Mouse (Mus musculus) spleen, embryonic (tissue): ENCODE results near the gene Cst11.
"Not testable (repeated sequence)": the region's sequence is repeated elsewhere in the genome, so short reads cannot be mapped to it uniquely, and the experiment has no call there.

Experiments used
- CTCF ChIA-PET: fragments of 350-600 bp; sonication (Branson Sonifier 250); formaldehyde crosslinking; loops from one replicate; lab custom pipeline; 2022; lab: Charles Lee

The Cst11 gene

GRCm38 (mm10) chr2:148771397-148771796 lies at the start of gene Cst11:
Gene Cst11, minus strand, starts transcription at chr2:148771497.
- CTCF ChIA-PET, result not testable (repeated sequence)

- CTCF ChIA-PET, result no interaction called here
These were observed 48.6 kb upstream of the Cst11 start, which contains the start of gene Cst13 for GRCm38 (mm10) chr2:148819909-148820308. Gene Cst13, plus strand, starts transcription at chr2:148820081.

- CTCF ChIA-PET, result no interaction called here
These were observed 35.4 kb upstream of the Cst11 start for GRCm38 (mm10) chr2:148806696-148807095.

- CTCF ChIA-PET, result no interaction called here
These were observed 30.2 kb upstream of the Cst11 start for GRCm38 (mm10) chr2:148801491-148801921.

DNA sequence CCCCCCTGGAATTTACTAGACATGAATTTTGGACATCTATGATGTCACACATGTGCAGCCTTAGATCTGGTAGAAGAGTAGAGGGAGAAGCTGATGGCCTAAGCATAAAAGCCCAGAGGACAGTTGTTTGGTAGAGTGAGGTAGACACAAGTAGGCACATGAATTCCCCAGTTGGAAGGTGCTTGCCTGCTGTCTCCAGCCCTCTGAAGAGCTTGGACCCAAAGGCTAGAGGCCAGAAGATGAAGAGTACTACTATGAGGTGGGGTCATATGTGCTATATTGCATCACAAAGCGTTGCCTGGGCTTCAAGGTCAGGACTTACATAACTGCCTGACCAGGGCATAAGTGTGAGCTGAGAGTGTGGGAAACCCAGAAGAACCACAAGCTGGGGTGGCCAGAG lies 27.2 kb upstream of the Cst11 start, which contains the start of gene Cst8:
TSS of gene Cst8 (plus strand) at position 301 of the 400 bp plus-strand sequence.
- CTCF ChIA-PET, result no interaction called here

GRCm38 (mm10) chr2:148789142-148789541 lies 17.8 kb upstream of the Cst11 start, which contains the start of gene Cst12:
Gene Cst12, plus strand, starts transcription at chr2:148789361.
- CTCF ChIA-PET, result no interaction called here

DNA sequence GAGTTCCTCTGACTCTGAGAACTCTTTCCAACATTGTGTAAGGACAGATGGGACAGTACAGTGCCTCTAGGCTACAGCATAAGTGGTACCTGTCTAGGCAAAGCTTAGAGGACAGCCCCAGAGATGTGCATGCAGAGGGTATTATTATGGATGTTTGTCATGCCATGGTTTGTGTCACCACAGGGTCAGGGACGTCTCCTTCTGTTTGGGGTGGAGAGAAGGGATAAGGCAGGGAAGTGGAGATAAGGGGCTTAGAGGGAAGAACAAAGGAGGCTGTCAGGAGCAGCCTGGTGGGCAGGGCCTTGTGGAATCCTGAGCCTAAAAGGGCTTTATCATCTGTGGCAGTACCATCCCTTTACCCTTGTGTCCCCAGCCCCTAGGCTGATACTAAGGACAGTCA lies 10.4 kb upstream of the Cst11 start, which contains the start of gene 8030411F24Rik:
TSS of gene 8030411F24Rik (plus strand) at position 301 of the 400 bp plus-strand sequence.
- CTCF ChIA-PET, result no interaction called here

GRCm38 (mm10) chr2:148763648-148764388 lies 7.5 kb downstream of the Cst11 start:
- CTCF ChIA-PET, result no interaction called here

GRCm38 (mm10) chr2:148754310-148754846 lies 16.9 kb downstream of the Cst11 start:
- CTCF ChIA-PET, result no interaction called here

GRCm38 (mm10) chr2:148751893-148752813 lies 19.1 kb downstream of the Cst11 start:
- CTCF ChIA-PET, result interaction anchor here (1.1 kb wide), 1 partner anchor 99 kb away, joined by 5 read pairs; no protein-coding TSS in a partner anchor

DNA sequence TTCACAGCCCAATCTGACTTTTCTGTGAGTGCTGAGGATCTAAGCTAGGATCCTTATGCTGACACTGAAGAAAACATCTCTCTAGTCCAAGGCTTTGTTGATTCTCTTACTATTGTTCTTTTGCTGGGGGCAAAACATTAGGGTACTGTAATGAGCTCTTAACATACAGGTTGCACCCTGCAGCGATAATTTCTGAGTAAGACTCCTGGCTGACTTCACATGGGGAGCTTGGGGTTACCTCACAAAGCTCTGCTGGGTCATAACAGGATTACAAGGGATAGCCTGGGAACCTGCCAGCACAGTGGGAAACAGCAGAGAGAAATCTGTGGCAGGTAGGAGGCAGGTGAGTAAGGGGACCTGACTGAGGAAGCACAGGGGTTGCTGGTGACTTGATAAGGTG lies 21.2 kb downstream of the Cst11 start, which contains the start of gene Cstl1:
TSS of gene Cstl1 (plus strand) at position 301 of the 400 bp plus-strand sequence.
- CTCF ChIA-PET, result no interaction called here

DNA sequence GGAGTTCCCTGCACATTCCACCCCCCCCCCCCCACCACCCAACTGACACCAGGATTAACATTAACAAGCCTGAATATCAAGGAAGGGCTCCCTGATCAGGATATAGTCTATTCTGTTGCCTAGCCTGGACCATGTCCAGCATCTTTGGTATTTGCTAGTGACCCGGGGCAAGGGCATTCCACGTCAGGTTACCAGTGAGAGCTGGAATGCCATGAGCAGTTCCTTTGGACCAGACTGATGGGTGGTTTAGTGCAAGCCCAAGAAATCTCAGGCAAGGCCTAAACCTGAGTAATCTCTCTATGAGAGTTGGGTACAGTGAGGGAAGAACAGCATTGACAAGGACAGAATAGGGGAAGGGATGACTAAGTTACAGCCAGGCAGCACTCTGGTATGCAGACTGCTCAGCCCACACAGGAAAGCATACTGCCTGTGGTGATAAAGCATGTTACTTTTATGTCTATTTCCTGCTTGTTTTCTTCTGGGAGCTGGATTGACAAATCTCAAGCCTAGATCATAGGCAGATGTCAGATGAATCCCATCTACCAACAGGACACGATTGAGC lies 27.4 kb downstream of the Cst11 start:
- CTCF ChIA-PET, result no interaction called here

- CTCF ChIA-PET, result no interaction called here
These were observed 28.3 kb downstream of the Cst11 start for GRCm38 (mm10) chr2:148743001-148743400.

GRCm38 (mm10) chr2:148732327-148733000 lies 38.8 kb downstream of the Cst11 start, which contains the start of gene Napb:
Gene Napb, minus strand, starts transcription at chr2:148732467.
- CTCF ChIA-PET, result no interaction called here

GRCm38 (mm10) chr2:148731614-148732326 lies 39.5 kb downstream of the Cst11 start:
- CTCF ChIA-PET, result no interaction called here

- CTCF ChIA-PET, result no interaction called here
These were observed 51.9 kb downstream of the Cst11 start for GRCm38 (mm10) chr2:148719271-148719995.
